Mouse (Mus musculus) liver, embryonic 15.5 days (tissue): ENCODE measurements around the gene Fstl4. TPM values are rescaled to one million over a fixed set of nuclear protein-coding genes. Genes with fewer than 3 reads are reported as not detected.

Experiments
- ATAC-seq: fragments of 200-750 bp; cut with Nextera tagmentation; 2 replicates; pipeline ENCODE4 v1.8.0; 2017; ENCODE audit warnings: moderate number of reproducible peaks, mild to moderate bottlenecking, moderate library complexity; ENCODE audit not compliant: insufficient read depth
- H3K27ac ChIP-seq: fragments of 300-500 bp; sonication (generic); replicated peaks from 2 replicates; pipeline ENCODE4 v1.5.1; 2015; ENCODE audit warnings: mild to moderate bottlenecking, inconsistent platforms
- H3K27me3 ChIP-seq: fragments of 300-500 bp; sonication (generic); 2 replicates; pipeline ENCODE4 v1.6.1; 2015; ENCODE audit warnings: mild to moderate bottlenecking, inconsistent platforms
- H3K36me3 ChIP-seq: fragments of 300-500 bp; sonication (generic); replicated peaks from 2 replicates; pipeline ENCODE4 v1.6.1; 2015; ENCODE audit warnings: moderate library complexity, mild to moderate bottlenecking, inconsistent platforms
- H3K4me1 ChIP-seq: fragments of 300-500 bp; sonication (generic); replicated peaks from 2 replicates; pipeline ENCODE4 v1.6.1; 2015; ENCODE audit warnings: inconsistent platforms
- H3K4me2 ChIP-seq: fragments of 300-500 bp; sonication (generic); 2 replicates; pipeline ENCODE4 v1.6.1; 2015; ENCODE audit warnings: moderate library complexity, mild to moderate bottlenecking, inconsistent platforms
- H3K4me3 ChIP-seq: fragments of 300-500 bp; sonication (generic); replicated peaks from 2 replicates; pipeline ENCODE4 v1.5.1; 2015; ENCODE audit warnings: mild to moderate bottlenecking, inconsistent platforms
- H3K9ac ChIP-seq: fragments of 300-500 bp; sonication (generic); 2 replicates; pipeline ENCODE4 v1.6.1; 2015; ENCODE audit warnings: moderate library complexity, mild to moderate bottlenecking, inconsistent platforms
- H3K9me3 ChIP-seq: fragments of 300-500 bp; sonication (generic); replicated peaks from 2 replicates; pipeline ENCODE4 v1.6.1; 2016; ENCODE audit warnings: inconsistent platforms
- WGBS: fragments of 180-500 bp; shearing (Covaris S2); methylation state at CpG from one replicate; pipeline ENCODE4 v1.1.7; 2015; ENCODE audit warnings: mixed read lengths; ENCODE audit not compliant: insufficient replicate concordance; 5-methylcytosine and 5-hydroxymethylcytosine counted together
- polyA plus RNA-seq: library from polyadenylated mRNA; unstranded; fragments of >200 nt; fragmentation: Nextera tagmentation; extraction: Ambion mirVana; gene quantifications from 2 replicates; pipeline ENCODE4 v1.2.1, GENCODE M21; 2015

Gene Fstl4
- polyA plus RNA-seq, 1 experiment from 2014 or later = 0.13 TPM

DNA sequence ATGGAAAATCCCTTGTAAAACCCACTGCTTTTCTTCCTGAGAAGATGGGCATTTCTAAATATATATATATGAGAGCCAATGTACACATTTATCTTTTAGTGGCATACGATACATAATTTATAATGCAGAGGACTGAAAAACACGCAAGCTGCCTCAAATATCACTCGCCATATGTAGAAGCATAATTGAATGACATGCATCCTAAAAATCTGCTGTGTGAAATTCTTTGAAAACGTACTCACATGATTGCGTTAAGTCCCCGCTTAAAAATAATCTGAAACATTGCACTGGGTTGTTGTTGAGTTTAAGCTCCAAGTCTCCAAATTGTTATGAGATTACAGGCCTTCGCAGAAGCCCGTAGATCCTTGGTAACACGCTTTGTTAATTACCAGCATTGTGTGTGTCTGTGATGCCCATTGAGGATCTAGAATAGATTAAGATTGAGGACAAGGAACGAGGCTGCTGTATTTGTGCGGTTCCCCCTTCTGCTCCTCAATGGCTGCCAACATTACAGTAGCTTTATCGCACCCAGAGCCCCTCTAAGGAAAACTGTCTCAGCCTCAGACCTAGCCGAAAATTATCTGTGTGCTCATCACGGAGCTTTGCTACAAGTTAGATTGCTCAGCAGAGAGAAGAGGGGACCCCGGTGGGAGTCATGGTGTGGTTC lies 108.5 kb downstream of the Fstl4 start:
- Histone ChIP-seq H3K4me1 (no peaks in the 10 kb centered on the region), H3K4me3 (no peak overlapping the region), H3K27me3 (no peaks in the 10 kb centered on the region), H3K9ac (no peak overlapping the region), H3K9me3 (no peaks in the 10 kb centered on the region), H3K27ac (no peak overlapping the region), H3K36me3 (no peaks in the 10 kb centered on the region), H3K4me2 (no peak overlapping the region)
- WGBS = 75% methylated on average over 15 of the region's 15 CpGs
- no peak for ATAC-seq

DNA sequence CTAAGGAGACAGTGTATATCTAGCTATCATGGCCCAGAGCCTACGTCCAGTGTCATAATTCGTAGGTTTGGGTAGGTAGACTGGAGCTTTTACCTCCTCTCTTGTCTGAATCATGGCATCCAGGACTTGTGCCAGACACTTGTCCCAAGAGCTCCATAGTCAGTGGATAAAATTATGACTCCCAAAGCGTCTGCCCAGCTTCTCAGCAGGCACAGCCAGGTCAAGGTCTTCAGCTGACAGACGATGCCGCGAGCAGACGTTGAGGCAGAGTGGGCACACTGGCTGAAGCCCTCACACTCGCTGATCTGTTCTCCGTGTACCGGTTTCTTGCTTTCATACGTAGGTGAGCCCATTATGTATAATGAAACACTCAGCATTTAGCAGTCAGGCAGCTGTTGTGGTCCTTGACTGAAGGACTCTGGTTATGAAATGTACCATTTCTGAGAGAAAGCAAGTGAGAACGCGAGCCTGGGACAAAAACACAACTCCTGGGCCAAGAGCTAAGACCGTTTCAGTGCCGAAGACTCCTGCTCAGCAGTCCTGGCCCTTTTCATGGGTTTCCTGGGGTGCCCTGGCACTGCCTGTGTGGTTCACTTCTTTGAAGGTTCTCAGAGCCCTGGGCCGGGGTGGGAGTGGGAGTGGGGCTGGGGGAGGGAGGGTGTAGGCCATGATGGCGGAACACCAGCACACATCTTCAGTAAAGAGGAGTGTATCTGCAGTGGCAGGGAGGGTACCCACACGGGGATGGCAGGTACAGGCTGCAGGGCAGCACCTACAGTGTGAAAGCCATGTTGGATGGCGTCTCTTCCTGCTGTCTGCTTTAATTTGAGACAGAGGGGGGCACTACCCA lies 111.7 kb downstream of the Fstl4 start:
- Histone ChIP-seq H3K4me1 (no peaks in the 10 kb centered on the region), H3K36me3 (no peaks in the 10 kb centered on the region), H3K4me2 (no peak overlapping the region), H3K9me3 (no peaks in the 10 kb centered on the region), H3K27me3 (no peaks in the 10 kb centered on the region), H3K9ac (no peak overlapping the region), H3K27ac (no peak overlapping the region), H3K4me3 (no peak overlapping the region)
- no peak for ATAC-seq
- 70% methylated on average over 19 of the region's 19 CpGs for WGBS

DNA sequence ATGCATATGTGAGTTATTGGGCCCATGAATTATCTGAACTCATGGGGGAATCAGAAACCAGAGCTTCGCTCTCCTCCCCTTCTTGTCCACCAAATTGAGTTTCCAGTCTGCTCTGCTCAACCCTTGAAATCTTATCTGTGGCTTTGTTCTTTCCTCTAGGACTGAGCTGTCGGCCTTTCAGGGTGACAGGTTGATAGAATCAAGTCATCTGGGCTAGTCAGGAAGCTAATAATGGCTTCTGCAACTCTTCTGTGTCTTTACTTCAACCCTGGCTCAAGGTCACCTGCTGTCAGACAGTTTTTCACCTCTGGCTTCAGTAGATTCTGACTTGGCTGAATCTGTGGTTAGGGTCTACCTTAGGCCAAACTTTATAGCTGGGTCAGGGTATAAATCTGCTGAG lies 113.2 kb downstream of the Fstl4 start:
- Histone ChIP-seq H3K9ac (no peak overlapping the region), H3K36me3 (no peaks in the 10 kb centered on the region), H3K4me2 (no peak overlapping the region), H3K4me1 (no peaks in the 10 kb centered on the region), H3K9me3 (no peaks in the 10 kb centered on the region), H3K4me3 (no peak overlapping the region), H3K27ac (no peak overlapping the region), H3K27me3 (no peaks in the 10 kb centered on the region)
- no peak for ATAC-seq
- 20% methylated on average over 2 of the region's 2 CpGs for WGBS

DNA sequence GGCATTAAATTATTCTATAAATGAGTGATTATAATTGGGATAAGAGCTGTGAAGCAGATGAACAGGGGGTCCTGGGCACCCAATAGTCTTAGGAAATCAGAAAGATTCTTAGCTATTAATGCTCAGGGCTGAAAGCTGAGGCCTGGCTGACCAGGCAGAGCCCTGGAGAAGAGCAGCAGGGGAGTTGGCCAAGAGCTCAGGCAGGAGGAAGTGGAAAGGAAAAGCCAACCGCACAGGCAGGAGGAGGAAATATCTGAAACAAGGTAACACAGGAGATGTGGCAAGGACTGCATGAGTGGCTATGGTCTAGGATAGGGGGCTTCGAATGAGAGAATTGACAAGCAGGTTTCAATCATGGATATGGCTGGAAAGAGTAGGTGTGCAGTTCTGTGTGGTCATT lies 115.5 kb downstream of the Fstl4 start:
- Histone ChIP-seq H3K36me3 (no peaks in the 10 kb centered on the region), H3K9me3 (no peaks in the 10 kb centered on the region), H3K9ac (no peak overlapping the region), H3K27me3 (no peaks in the 10 kb centered on the region), H3K4me3 (no peak overlapping the region), H3K27ac (no peak overlapping the region), H3K4me1 (no peaks in the 10 kb centered on the region), H3K4me2 (no peak overlapping the region)
- WGBS = 47% methylated on average over 2 of the region's 2 CpGs
- ATAC-seq = no peak

DNA sequence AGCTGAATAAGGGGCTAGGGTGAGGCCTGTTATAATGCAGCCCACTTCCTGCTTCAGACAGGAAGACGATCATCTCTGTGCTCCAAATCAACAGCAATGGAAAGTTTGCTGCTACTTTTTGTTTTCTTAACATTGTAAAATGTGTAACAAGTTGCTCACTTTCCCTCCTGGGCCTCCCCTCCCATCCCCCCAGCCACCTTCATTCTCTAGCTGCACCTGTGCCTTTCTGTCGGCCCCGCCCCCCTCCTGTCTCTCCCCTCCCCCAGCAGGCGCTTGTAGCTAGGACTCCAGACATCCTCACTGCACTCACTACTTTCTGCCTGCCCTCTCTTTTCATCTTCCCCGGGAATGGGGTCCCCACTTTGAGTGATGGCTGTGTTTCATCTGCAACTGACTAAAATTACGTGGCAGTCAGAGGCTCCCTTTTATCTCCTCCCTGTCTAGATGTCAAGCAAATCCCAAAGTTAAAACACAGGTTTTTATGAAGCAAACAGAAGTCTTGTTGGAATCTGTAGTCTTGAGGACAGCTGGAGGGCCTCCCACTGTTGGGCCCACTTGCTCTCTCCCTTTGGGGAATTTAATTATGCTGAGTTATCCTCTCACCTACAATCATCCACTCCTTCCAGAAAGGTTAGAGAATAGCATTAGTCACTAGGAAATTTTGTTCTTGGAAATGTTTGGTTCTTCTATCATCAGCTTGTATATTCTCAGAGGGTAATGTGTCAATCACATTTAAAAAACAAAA lies 122.3 kb downstream of the Fstl4 start:
- Histone ChIP-seq H3K9me3 (no peaks in the 10 kb centered on the region), H3K4me1 (no peaks in the 10 kb centered on the region), H3K4me2 (no peak overlapping the region), H3K4me3 (no peak overlapping the region), H3K27me3 (no peaks in the 10 kb centered on the region), H3K27ac (no peak overlapping the region), H3K9ac (no peak overlapping the region), H3K36me3 (no peaks in the 10 kb centered on the region)
- WGBS = 20% methylated on average over 6 of the region's 6 CpGs
- ATAC-seq = no peak

DNA sequence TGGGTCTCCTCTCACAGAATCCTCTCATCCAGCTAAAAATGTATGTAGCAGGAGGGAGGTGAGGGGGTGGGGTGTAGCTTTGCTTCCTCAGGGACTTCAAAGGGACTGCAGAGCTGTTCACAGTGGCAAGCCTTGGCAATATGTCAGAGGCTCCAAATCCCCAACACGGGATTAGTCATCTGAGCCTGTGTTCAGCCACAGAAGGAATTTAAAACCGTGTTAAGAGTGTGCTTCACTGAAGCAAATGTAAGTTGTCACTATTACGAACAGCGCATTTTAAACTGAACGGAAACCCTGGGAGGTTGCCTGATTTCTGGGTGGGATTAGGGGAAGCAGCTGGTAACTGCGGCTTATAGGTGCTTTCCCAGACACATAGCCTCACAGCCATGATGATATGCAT lies 123.7 kb downstream of the Fstl4 start:
- Histone ChIP-seq H3K9ac (no peak overlapping the region), H3K27ac (no peak overlapping the region), H3K36me3 (no peaks in the 10 kb centered on the region), H3K4me1 (no peaks in the 10 kb centered on the region), H3K27me3 (no peaks in the 10 kb centered on the region), H3K4me2 (no peak overlapping the region), H3K4me3 (no peak overlapping the region), H3K9me3 (no peaks in the 10 kb centered on the region)
- no peak for ATAC-seq
- WGBS = 31% methylated on average over 6 of the region's 6 CpGs

DNA sequence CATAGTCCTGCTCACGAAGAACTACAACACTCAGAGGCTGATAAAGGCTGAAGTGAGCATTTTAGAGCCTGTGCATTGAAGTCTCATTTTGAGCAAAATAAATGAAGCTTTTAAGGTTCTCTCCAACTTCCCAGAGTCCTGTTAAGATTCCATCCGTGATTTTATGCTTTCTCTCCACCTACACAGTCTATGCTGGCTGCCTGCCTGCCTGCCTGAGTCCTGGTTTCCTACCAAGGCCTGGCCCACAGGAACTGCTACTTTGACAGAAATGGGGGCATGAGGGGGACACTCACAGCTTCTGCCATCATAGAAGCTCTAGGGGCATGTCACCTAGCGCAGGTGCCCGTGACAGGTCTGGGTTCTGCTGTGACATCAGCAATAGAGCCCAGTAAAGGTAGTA lies 125.1 kb downstream of the Fstl4 start:
- Histone ChIP-seq H3K4me1 (no peaks in the 10 kb centered on the region), H3K4me3 (no peak overlapping the region), H3K4me2 (no peak overlapping the region), H3K9me3 (no peaks in the 10 kb centered on the region), H3K27me3 (no peaks in the 10 kb centered on the region), H3K36me3 (no peaks in the 10 kb centered on the region), H3K9ac (no peak overlapping the region), H3K27ac (no peak overlapping the region)
- no peak for ATAC-seq
- 59% methylated on average over 4 of the region's 4 CpGs for WGBS

DNA sequence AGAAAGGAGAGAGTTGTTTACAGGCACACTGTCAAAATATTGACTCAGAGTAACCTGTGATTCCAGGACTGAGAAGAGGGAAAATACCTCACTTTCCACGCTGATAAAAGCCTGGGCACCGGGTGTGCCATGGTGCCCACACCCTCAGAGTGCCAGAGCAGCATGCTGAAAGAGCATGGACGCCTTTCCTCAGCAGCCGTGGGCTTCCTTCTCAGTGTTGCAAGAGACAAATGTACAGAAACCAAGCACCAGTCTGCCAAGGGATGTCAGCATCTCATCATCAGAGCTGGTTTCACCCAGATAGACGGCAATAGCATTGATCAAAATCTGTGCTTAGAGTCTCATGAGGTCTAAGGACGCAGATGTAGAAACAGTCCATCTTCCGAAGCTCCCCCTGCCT lies 125.7 kb downstream of the Fstl4 start:
- no peak overlapping the region for H3K9ac ChIP-seq
- H3K27ac ChIP-seq = no peak overlapping the region
- H3K9me3 ChIP-seq = no peaks in the 10 kb centered on the region
- no peaks in the 10 kb centered on the region for H3K36me3 ChIP-seq
- H3K4me1 ChIP-seq = no peaks in the 10 kb centered on the region
- no peaks in the 10 kb centered on the region for H3K27me3 ChIP-seq
- H3K4me3 ChIP-seq = no peak overlapping the region
- WGBS = 50% methylated on average over 7 of the region's 7 CpGs
- ATAC-seq = no peak
- H3K4me2 ChIP-seq = no peak overlapping the region

DNA sequence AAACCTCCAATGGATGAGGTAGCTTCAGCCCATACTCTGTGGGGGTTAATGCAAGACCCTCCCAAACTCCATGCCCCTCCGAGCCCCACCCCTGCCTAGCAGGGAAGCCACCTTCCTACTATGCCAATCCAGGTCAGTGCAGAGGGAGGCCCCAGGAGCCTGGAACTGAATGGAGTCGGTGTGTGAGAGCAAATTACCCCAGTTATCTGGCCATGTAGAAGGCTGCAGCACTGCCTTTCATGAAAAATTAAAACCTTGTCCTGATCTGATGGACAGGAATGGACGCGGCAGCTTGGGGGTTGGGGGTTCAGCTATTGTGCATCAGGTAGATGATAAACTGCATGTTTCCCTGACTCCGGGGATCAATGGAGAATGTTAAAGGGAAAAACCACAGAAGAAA lies 139.7 kb downstream of the Fstl4 start:
- Histone ChIP-seq H3K27me3 (no peaks in the 10 kb centered on the region), H3K9me3 (no peaks in the 10 kb centered on the region), H3K36me3 (no peaks in the 10 kb centered on the region), H3K27ac (no peak overlapping the region), H3K4me1 (no peaks in the 10 kb centered on the region), H3K9ac (no peak overlapping the region), H3K4me3 (no peak overlapping the region), H3K4me2 (no peak overlapping the region)
- 69% methylated on average over 5 of the region's 5 CpGs for WGBS
- no peak for ATAC-seq

DNA sequence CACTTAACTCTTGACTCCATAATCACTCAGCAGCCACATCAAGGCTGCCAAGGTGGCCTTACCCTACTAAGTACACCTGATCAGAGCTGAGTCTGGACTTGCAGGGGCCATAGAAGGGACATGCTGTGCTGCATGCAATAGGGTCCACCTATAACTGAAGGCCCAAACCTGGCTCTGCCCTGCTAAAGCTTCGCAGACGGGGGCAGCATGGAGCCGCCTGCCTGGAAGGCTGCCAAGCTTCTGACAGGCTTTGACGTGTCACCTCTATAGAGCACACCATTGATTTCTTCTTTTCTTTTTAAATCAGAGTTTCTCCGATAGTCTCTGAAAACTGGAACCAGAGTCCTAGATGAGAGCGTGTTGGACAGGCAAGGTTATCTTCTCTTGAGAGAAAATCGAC lies 146.4 kb downstream of the Fstl4 start:
- Histone ChIP-seq H3K27ac (no peak overlapping the region), H3K4me3 (no peak overlapping the region), H3K27me3 (no peaks in the 10 kb centered on the region), H3K36me3 (no peaks in the 10 kb centered on the region), H3K9ac (no peak overlapping the region), H3K9me3 (no peaks in the 10 kb centered on the region), H3K4me1 (no peaks in the 10 kb centered on the region), H3K4me2 (no peak overlapping the region)
- WGBS = 58% methylated on average over 7 of the region's 7 CpGs
- ATAC-seq = no peak

DNA sequence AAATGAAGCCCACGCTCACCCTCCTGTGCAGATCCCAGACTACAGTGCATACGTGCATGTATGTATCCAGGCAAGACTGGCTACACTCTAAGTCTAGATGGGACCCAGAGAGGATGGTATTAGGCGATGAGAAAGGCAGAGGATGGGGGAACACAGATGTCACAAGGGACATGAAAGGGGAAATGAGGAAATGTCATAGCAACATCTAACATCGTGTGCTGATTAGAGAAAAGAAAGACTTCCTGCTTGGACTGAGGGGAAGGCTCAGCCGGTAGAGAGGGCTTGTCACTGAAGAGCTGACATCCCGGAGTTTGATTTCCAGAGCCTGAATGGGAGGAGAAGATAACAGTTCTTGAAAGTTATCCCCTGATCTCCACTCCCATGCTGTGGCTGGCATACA lies 150.0 kb downstream of the Fstl4 start:
- ATAC-seq = no peak
- Histone ChIP-seq H3K9me3 (no peaks in the 10 kb centered on the region), H3K27ac (no peak overlapping the region), H3K36me3 (no peaks in the 10 kb centered on the region), H3K4me1 (no peaks in the 10 kb centered on the region), H3K4me3 (no peak overlapping the region), H3K27me3 (no peaks in the 10 kb centered on the region), H3K4me2 (no peak overlapping the region), H3K9ac (no peak overlapping the region)
- 24% methylated on average over 6 of the region's 6 CpGs for WGBS
